Mouse (Mus musculus) ES-Bruce4 (cell line): ENCODE measurements around the gene Vps25. TPM values are rescaled to one million over a fixed set of nuclear protein-coding genes. Genes with fewer than 3 reads are reported as not detected.

ENCODE experiments used
- H3K27ac ChIP-seq: 2 replicates; pipeline ENCODE4 v1.5.1; 2012; ENCODE audit warnings: low read length, inconsistent platforms; ENCODE audit not compliant: insufficient read depth
- H3K27me3 ChIP-seq: 2 replicates; pipeline ENCODE4 v1.6.1; 2012; ENCODE audit warnings: mild to moderate bottlenecking, low read length, inconsistent platforms; ENCODE audit not compliant: control insufficient read depth, poor library complexity, insufficient read depth, severe bottlenecking
- H3K36me3 ChIP-seq: 2 replicates; pipeline ENCODE4 v1.6.1; 2012; ENCODE audit warnings: inconsistent platforms, mild to moderate bottlenecking, low read length, moderate library complexity; ENCODE audit not compliant: control insufficient read depth, poor library complexity, insufficient read depth, severe bottlenecking
- H3K4me1 ChIP-seq: one replicate; pipeline ENCODE4 v1.8.1; 2011; ENCODE audit warnings: low read length; ENCODE audit not compliant: control insufficient read depth, insufficient read depth
- H3K4me3 ChIP-seq: 2 replicates; pipeline ENCODE4 v1.5.1; 2011; ENCODE audit warnings: low read depth, mild to moderate bottlenecking, low read length
- H3K9ac ChIP-seq: 2 replicates; pipeline ENCODE4 v1.6.1; 2012; ENCODE audit warnings: low read depth, mild to moderate bottlenecking, inconsistent platforms; ENCODE audit not compliant: poor library complexity, severe bottlenecking
- H3K9me3 ChIP-seq: replicated peaks from 2 replicates; pipeline ENCODE4 v1.6.1; 2012; ENCODE audit warnings: mild to moderate bottlenecking, low read length, inconsistent platforms; ENCODE audit not compliant: control insufficient read depth, poor library complexity, insufficient read depth, severe bottlenecking
- CTCF ChIP-seq: IDR thresholded peaks from one replicate; pipeline ENCODE4 v1.8.1; 2011; ENCODE audit warnings: low read depth, low read length
- EP300 ChIP-seq: IDR thresholded peaks from 2 replicates; pipeline ENCODE4 v1.6.1; 2011; ENCODE audit warnings: low read depth, low read length; ENCODE audit not compliant: insufficient read depth
- POLR2A ChIP-seq: IDR thresholded peaks from one replicate; pipeline ENCODE4 v1.8.1; 2011; ENCODE audit warnings: low read length; ENCODE audit not compliant: insufficient read depth
- polyA plus RNA-seq: library from polyadenylated mRNA; stranded (reverse); fragments of >200 nt; gene quantifications from 2 replicates; pipeline ENCODE4 v1.2.4, GENCODE M21; 2011; ENCODE audit warnings: low read depth; ENCODE audit not compliant: missing spikeins, insufficient read depth, insufficient read length

The Vps25 gene
- polyA plus RNA-seq, 1 experiment: 135 TPM

DNA sequence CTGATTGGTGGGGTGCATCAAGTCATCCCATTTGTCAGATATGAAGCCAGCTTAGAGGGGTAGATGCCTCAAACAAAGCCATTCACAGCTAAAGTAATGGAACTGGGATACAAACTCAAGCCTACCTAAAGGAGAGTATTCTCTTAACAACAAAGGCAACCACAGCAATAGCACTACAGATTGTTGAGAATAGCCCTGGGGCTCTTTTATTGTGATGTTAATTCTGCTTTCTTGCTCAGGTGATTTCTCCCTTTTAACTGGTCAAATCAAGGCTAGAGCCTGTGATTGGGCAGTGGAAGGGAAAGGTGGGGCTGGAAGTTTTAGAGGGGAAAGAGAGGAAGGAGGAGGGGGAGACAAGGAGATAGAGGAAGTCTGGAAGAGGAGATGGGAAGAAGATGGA is 19.4 kb upstream of the Vps25 start:
- Histone ChIP-seq H3K27me3 (no peaks in the 10 kb centered on the region), H3K4me1 (peaks cover 3% of the 10 kb centered on the region), H3K36me3 (no peaks in the 10 kb centered on the region), H3K27ac (peak overlapping the region; percentile 70), H3K9ac (no peak overlapping the region), H3K4me3 (peak overlapping the region; percentile 53), H3K9me3 (no peaks in the 10 kb centered on the region)
- TF ChIP-seq EP300 (no peak), CTCF (no peak), POLR2A (no peak)

DNA sequence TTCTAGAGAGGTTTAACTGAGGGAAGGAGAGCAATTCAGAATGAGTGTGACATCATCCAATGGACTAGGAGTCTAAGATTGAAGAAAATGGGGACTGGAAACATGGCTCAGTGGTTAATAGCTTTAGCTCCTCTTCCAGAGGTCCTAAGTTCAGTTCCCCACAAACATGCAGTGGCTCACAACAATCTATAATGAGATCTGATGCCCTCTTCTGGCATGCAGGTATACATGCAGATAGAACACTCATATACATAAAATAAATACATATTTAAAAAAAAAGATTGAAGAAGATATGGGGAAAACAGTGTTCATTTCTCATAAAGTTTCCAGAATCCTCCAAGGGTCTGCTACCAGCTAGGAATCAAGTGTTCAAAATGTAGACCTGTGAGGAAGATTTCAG is 18.1 kb upstream of the Vps25 start:
- no peaks in the 10 kb centered on the region for H3K9me3 ChIP-seq
- no peak overlapping the region for H3K4me3 ChIP-seq
- peaks cover 2% of the 10 kb centered on the region for H3K4me1 ChIP-seq
- no peaks in the 10 kb centered on the region for H3K27me3 ChIP-seq
- no peak overlapping the region for H3K27ac ChIP-seq
- TF ChIP-seq POLR2A (no peak), EP300 (no peak), CTCF (no peak)
- H3K9ac ChIP-seq: no peak overlapping the region
- H3K36me3 ChIP-seq: no peaks in the 10 kb centered on the region

DNA sequence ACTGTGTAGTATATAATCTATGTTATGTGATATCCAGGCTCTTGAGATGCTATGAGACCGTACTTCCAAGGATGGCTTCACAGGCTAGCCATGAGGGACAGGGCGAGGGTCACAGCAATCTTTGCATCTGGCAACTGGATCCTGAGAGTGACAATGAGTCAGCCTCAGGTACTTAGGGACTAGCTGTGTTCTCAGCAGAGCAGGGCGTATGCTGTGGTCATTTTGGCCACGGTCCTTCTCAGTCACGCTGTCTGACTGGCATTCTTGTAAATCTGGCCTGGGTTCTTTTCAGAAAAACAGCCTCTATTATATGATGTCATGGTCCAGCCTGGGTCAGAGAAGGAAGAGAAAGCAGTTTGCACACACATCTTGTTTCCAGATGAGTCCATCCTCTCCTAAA is 16.7 kb upstream of the Vps25 start:
- Histone ChIP-seq H3K27ac (no peak overlapping the region), H3K27me3 (no peaks in the 10 kb centered on the region), H3K4me1 (peaks cover 2% of the 10 kb centered on the region), H3K36me3 (no peaks in the 10 kb centered on the region), H3K9me3 (no peaks in the 10 kb centered on the region), H3K9ac (no peak overlapping the region), H3K4me3 (no peak overlapping the region)
- TF ChIP-seq POLR2A (no peak), EP300 (no peak), CTCF (no peak)

DNA sequence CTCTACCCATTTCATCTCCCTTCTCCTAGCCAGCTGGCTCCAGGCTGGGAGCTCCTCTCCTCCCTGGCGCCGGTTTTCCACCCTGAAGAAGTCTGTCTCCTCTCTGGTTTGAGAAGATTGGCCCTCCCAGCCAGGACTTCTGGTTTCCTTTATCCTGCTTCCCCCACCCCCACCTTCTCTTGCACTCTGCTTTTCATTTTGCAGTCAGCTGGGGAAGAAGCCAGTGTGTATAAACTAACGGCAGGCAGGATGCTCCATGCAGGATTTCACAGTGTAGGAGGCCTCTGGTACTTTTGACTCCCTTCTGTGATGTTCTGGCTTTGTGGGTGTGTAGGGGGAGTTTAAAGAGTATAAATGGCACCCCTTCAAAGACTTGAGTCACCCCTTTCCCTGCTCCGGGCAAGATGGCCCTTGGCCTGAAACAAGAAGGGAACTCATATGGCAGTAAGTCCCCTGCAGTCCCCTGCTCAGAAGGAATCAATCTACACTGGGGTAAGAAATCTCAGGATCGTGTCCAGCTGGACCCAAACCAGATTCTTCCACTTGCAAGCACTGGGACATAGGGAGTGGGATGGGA is 15.3 kb upstream of the Vps25 start:
- Histone ChIP-seq H3K27ac (no peak overlapping the region), H3K4me3 (no peak overlapping the region), H3K9ac (no peak overlapping the region)

DNA sequence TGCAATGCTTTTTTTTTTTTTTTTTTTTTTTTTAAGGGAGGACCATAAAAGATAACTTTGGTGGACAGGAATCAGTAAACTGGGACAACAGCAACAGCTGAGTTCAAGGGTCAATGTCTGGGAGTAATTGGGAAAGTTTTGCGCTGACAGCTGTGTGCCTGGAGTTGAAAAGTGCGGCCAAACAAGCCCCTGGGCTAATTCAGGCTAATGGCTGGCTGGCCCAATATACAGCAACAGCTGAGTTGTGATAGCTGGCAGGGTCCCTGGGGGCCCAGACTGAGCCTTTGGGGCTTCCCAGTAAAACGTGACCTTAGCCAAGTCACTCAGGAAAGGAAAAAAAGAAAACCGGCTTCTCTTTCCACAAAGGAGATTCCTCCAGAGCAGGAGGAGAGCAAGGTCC is 8.4 kb upstream of the Vps25 start:
- TF ChIP-seq CTCF (no peak), POLR2A (no peak), EP300 (no peak)
- no peak overlapping the region for H3K4me3 ChIP-seq
- no peaks in the 10 kb centered on the region for H3K9me3 ChIP-seq
- H3K9ac ChIP-seq: no peak overlapping the region
- no peaks in the 10 kb centered on the region for H3K4me1 ChIP-seq
- H3K27ac ChIP-seq: no peak overlapping the region
- H3K36me3 ChIP-seq: no peaks in the 10 kb centered on the region
- H3K27me3 ChIP-seq: peaks cover 2% of the 10 kb centered on the region; the same call in 1 of the 2 replicates

More for the DNA sequence above, 15.3 kb upstream of the Vps25 start:
- H3K9me3 ChIP-seq: no peaks in the 10 kb centered on the region
- no peaks in the 10 kb centered on the region for H3K27me3 ChIP-seq
- no peaks in the 10 kb centered on the region for H3K4me1 ChIP-seq
- TF ChIP-seq CTCF (no peak), POLR2A (no peak), EP300 (no peak)
- H3K36me3 ChIP-seq: no peaks in the 10 kb centered on the region

DNA sequence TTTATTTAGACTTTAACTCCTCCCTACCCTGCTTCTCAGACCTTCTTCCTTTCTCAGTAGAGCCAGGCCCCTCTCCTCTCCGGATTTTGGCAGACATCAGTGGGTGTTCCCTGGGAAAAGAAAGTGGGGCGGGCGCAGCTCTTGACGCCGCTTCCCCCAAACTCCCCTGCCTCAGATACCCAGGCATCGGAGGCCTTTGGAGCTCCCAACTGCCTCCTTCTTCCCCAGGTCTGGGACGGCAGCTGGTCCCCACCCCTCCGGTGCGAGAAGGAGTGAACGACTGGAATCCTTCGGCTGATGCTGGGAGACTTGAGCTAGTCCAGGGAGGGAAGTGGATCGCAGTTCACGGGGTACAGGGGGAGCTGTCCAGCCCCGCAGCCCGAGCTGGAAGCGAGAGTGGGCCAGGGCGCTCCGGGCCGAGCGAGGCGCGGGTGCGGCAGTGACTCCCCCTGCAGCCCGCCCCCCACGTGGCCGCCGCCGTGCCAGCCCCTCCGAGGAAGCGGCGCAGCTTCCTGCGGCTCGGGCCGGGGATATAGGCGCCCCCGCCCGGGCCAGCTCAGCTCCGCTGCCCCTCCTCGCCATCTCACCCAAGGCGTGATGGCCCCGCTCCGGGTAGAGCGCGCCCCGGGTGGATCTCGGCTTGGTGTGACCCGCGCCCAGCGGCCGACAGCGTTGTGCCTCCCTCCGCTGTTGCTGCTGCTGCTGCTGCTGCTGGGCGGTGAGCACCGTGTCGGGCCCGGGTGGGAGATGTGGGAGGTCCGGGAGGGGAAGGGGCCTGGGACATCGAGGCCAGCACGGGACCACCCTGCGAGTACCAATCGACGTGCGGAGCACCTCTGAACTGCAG is 7.4 kb upstream of the Vps25 start, which contains the start of gene Ramp2:
TSS of gene Ramp2 (plus strand) at position 174 of the 847 bp plus-strand sequence.
- Histone ChIP-seq H3K4me1 (no peaks in the 10 kb centered on the region), H3K36me3 (no peaks in the 10 kb centered on the region)

More for the DNA sequence above, 7.4 kb upstream of the Vps25 start, which contains the start of gene Ramp2:
- H3K4me3 ChIP-seq: peak within 1 kb of the TSS; percentile 55
- TF ChIP-seq POLR2A: no peak
- TF ChIP-seq CTCF: no peak
- TF ChIP-seq EP300: no peak
- peaks cover 2% of the 10 kb centered on the region; the same call in 1 of the 2 replicates for H3K27me3 ChIP-seq
- H3K27ac ChIP-seq: no peak within 1 kb of the TSS
- H3K9me3 ChIP-seq: no peaks in the 10 kb centered on the region
- peak within 1 kb of the TSS; percentile 58 for H3K9ac ChIP-seq
